Mouse (Mus musculus): ENCODE data around the gene Slc2a1.

The Slc2a1 gene

DNA sequence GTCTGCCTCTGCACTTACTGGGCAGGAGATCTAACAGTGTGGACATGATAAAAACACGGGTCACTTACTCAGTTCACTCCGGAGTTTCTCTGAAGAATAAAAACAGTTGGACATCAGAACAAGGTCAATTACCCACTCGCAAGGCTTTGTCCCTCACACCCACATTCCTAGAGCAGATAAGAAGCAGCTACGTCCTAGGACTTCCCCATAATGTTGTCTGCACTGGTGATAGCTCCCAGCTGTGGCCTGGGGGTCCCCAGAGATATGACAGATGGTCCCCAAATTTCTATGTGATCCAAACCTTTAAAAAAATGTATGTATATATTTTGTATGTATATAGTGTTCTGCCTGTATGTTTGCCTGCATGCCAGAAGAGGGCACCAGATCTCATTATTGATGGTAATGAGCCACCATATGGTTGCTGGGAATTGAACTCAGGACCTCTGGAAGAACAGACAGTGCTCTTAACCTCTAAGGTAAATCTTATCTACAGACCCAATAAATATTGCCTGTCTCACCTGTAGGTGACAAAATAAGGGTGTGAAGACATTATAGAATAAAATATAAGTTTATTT lies 71.7 kb downstream of the Slc2a1 start:
- no peak for DNase-seq (ENCODE audit: low read depth)

DNA sequence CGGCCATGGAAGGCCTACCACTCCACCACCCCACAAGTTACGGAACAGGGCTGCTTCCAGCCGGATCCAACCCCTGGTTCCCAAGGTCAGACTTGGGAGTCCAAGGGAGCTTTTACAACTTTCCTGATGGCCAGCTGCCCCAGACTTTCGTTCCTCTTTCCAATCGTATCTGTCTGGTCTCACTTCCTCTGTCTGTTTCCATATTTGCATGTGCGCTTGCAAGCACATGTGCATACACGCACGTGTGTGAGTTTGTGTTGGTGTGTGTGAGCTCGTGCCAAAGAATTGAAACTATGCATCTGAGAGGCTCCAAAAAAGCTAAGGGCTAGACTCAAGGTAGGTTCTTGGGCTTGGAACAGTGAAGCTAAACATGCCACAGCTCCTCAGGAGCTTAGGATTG lies 72.9 kb downstream of the Slc2a1 start:
- DNase-seq (ENCODE audit: low read depth): no peak

DNA sequence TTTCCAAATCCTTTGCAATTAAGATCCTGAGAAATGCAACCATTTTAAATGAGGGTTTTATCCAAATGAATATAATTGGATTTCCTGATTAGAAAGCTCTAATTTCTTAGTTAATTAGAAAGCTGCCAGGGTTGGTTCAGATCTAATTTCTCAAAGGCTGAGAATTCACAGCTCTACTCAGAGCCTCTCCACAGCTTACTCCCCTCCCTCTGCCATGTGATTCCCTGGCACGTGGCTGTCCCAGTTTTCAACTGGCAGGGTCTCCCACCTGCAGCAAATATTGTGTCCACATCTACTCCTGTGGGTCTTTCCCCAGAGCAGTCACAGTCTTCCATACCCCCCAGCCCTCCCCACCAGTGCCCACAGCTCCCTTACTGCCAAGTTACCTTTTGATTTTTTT lies 75.0 kb downstream of the Slc2a1 start:
- DNase-seq (ENCODE audit: low read depth): no peak

DNA sequence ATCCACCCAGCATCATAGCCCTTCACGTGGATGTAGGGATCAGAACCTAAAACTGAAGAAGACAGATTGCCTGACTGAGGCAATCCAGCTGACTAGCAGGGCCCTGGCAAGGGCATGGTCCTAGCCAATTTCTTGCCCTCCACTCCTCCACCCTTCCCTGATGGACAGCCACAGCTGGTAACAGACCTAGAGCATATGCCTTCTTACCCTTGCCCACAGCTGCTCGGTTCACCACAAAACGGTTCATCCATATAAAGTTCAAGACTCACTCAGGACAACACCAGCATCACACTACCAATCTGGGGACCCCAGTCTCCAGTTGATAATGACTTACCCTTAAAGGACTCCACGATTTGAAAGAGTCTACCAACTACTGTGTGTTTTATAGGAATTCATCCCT lies 77.3 kb downstream of the Slc2a1 start:
- DNase-seq (ENCODE audit: low read depth): no peak
